Mouse (Mus musculus): ENCODE results near the gene Prss50.

GRCm38 (mm10) chr9:110840905-110841304 lies 16.9 kb upstream of the Prss50 start:
- TF ChIP-seq EP300 (IDR thresholded peaks at IDR 0.05; ENCODE audit: low read depth) (no peak), CTCF (IDR thresholded peaks at IDR 0.05; ENCODE audit: low read depth) (no peak)
